Mouse (Mus musculus): Measurements from ENCODE around the gene Crym. TPM values are rescaled to one million over a fixed set of nuclear protein-coding genes. Genes with fewer than 3 reads are reported as not detected.

Crym gene
- polyA plus RNA-seq (2014; fragmentation: Nextera tagmentation; extraction: Ambion mirVana) = 7.5 and 8.8 TPM in 2 replicates

GRCm38 (mm10) chr7:120201771-120202170 lies at the start of gene Crym:
Crym (minus strand) TSS chr7:120202111.
- no peak within 1 kb of the TSS for H3K27ac ChIP-seq (ENCODE audit: low read depth, low read length)
- H3K4me1 ChIP-seq (ENCODE audit: control insufficient read depth, insufficient read depth, low read length) = no peaks in the 10 kb centered on the region
- 0 out of 2 replicates have a peak within 1 kb of the TSS, but pooled peaks have one; percentile 1 for H3K4me3 ChIP-seq (ENCODE audit: low read depth, low read length)
- no peak within 1 kb of the TSS for H3K9ac ChIP-seq (ENCODE audit: low read length)
- ATAC-seq (ENCODE audit: insufficient read depth, low FRiP score, low TSS enrichment) = no peak
- DNase-seq (ENCODE audit: low spot score) = peak; percentile 19
- H3K9me3 ChIP-seq (ENCODE audit: control insufficient read depth, low read length) = no peaks in the 10 kb centered on the region
- H3K4me2 ChIP-seq (ENCODE audit: low read depth) = peak within 1 kb of the TSS; percentile 35
- peaks cover 3% of the 10 kb centered on the region; the same call in 1 of the 2 replicates for H3K27me3 ChIP-seq (ENCODE audit: control insufficient read depth, insufficient read depth, low read length)
- H3K36me3 ChIP-seq (ENCODE audit: control insufficient read depth, insufficient read depth, low read length) = no peaks in the 10 kb centered on the region
- 2% methylated on average over 26 of the region's 26 CpGs for WGBS

- H3K9me3 ChIP-seq (ENCODE audit: control insufficient read depth, low read length) = no peaks in the 10 kb centered on the region
- no peak for ATAC-seq (ENCODE audit: insufficient read depth, low FRiP score, low TSS enrichment)
- DNase-seq (ENCODE audit: low spot score) = no peak
These were observed 39.2 kb upstream of the Crym start for GRCm38 (mm10) chr7:120241092-120241491.

GRCm38 (mm10) chr7:120228541-120228940 lies 26.6 kb upstream of the Crym start:
- Histone ChIP-seq H3K9ac (ENCODE audit: low read length) (no peak overlapping the region), H3K4me2 (ENCODE audit: low read depth) (no peak overlapping the region), H3K4me1 (ENCODE audit: control insufficient read depth, insufficient read depth, low read length) (no peaks in the 10 kb centered on the region), H3K27me3 (ENCODE audit: control insufficient read depth, insufficient read depth, low read length) (no peaks in the 10 kb centered on the region), H3K36me3 (ENCODE audit: control insufficient read depth, insufficient read depth, low read length) (no peaks in the 10 kb centered on the region), H3K9me3 (ENCODE audit: control insufficient read depth, low read length) (no peaks in the 10 kb centered on the region), H3K4me3 (ENCODE audit: low read depth, low read length) (no peak overlapping the region), H3K27ac (ENCODE audit: low read depth, low read length) (no peak overlapping the region)
- ATAC-seq (ENCODE audit: insufficient read depth, low FRiP score, low TSS enrichment) (no peak), DNase-seq (ENCODE audit: low spot score) (no peak)

More at GRCm38 (mm10) chr7:120241092-120241491, 39.2 kb upstream of the Crym start:
- no peak overlapping the region for H3K9ac ChIP-seq (ENCODE audit: low read length)
- H3K27me3 ChIP-seq (ENCODE audit: control insufficient read depth, insufficient read depth, low read length) = no peaks in the 10 kb centered on the region
- no peak overlapping the region for H3K4me3 ChIP-seq (ENCODE audit: low read depth, low read length)
- H3K4me2 ChIP-seq (ENCODE audit: low read depth) = no peak overlapping the region
- H3K4me1 ChIP-seq (ENCODE audit: control insufficient read depth, insufficient read depth, low read length) = no peaks in the 10 kb centered on the region
- H3K27ac ChIP-seq (ENCODE audit: low read depth, low read length) = no peak overlapping the region
- H3K36me3 ChIP-seq (ENCODE audit: control insufficient read depth, insufficient read depth, low read length) = no peaks in the 10 kb centered on the region

- Histone ChIP-seq H3K4me1 (ENCODE audit: control insufficient read depth, insufficient read depth, low read length) (no peaks in the 10 kb centered on the region), H3K27me3 (ENCODE audit: control insufficient read depth, insufficient read depth, low read length) (peaks cover 3% of the 10 kb centered on the region; the same call in 1 of the 2 replicates), H3K9ac (ENCODE audit: low read length) (no peak overlapping the region), H3K36me3 (ENCODE audit: control insufficient read depth, insufficient read depth, low read length) (no peaks in the 10 kb centered on the region), H3K9me3 (ENCODE audit: control insufficient read depth, low read length) (no peaks in the 10 kb centered on the region), H3K4me3 (ENCODE audit: low read depth, low read length) (no peak overlapping the region), H3K4me2 (ENCODE audit: low read depth) (no peak overlapping the region), H3K27ac (ENCODE audit: low read depth, low read length) (no peak overlapping the region)
- 67% methylated on average over 9 of the region's 9 CpGs for WGBS
- DNase-seq (ENCODE audit: low spot score) = no peak
- no peak for ATAC-seq (ENCODE audit: insufficient read depth, low FRiP score, low TSS enrichment)
These were observed 4.1 kb upstream of the Crym start for GRCm38 (mm10) chr7:120205989-120206388.

- no peaks in the 10 kb centered on the region for H3K36me3 ChIP-seq (ENCODE audit: control insufficient read depth, insufficient read depth, low read length)
- H3K27ac ChIP-seq (ENCODE audit: low read depth, low read length) = no peak within 1 kb of the TSS
- DNase-seq (ENCODE audit: low spot score) = peak; percentile 86
- 0 out of 2 replicates have a peak within 1 kb of the TSS, but pooled peaks have one; percentile 2 for H3K4me2 ChIP-seq (ENCODE audit: low read depth)
- peaks cover 3% of the 10 kb centered on the region; the same call in 1 of the 2 replicates for H3K27me3 ChIP-seq (ENCODE audit: control insufficient read depth, insufficient read depth, low read length)
- H3K9ac ChIP-seq (ENCODE audit: low read length) = no peak within 1 kb of the TSS
- no peak within 1 kb of the TSS for H3K4me3 ChIP-seq (ENCODE audit: low read depth, low read length)
- WGBS = 6% methylated on average over 26 of the region's 26 CpGs
- H3K9me3 ChIP-seq (ENCODE audit: control insufficient read depth, low read length) = no peaks in the 10 kb centered on the region
- no peaks in the 10 kb centered on the region for H3K4me1 ChIP-seq (ENCODE audit: control insufficient read depth, insufficient read depth, low read length)
- peak; percentile 88 for ATAC-seq (ENCODE audit: insufficient read depth, low FRiP score, low TSS enrichment)
These were observed 1.9 kb upstream of the Crym start, which contains the start of gene Abca14 for GRCm38 (mm10) chr7:120203789-120204188. Abca14 (plus strand) TSS chr7:120203961.

- ATAC-seq (ENCODE audit: insufficient read depth, low FRiP score, low TSS enrichment) (no peak), DNase-seq (ENCODE audit: low spot score) (peak; percentile 20)
- H3K4me1 ChIP-seq (ENCODE audit: control insufficient read depth, insufficient read depth, low read length) = no peaks in the 10 kb centered on the region
- H3K9ac ChIP-seq (ENCODE audit: low read length) = no peak overlapping the region
- 0 out of 2 replicates have a peak overlapping the region, but pooled peaks have one; percentile 1 for H3K4me3 ChIP-seq (ENCODE audit: low read depth, low read length)
- H3K36me3 ChIP-seq (ENCODE audit: control insufficient read depth, insufficient read depth, low read length) = no peaks in the 10 kb centered on the region
- H3K9me3 ChIP-seq (ENCODE audit: control insufficient read depth, low read length) = no peaks in the 10 kb centered on the region
- 4% methylated on average over 14 of the region's 14 CpGs for WGBS
- no peak overlapping the region for H3K27ac ChIP-seq (ENCODE audit: low read depth, low read length)
- peaks cover 3% of the 10 kb centered on the region; the same call in 1 of the 2 replicates for H3K27me3 ChIP-seq (ENCODE audit: control insufficient read depth, insufficient read depth, low read length)
- peak overlapping the region; percentile 35 for H3K4me2 ChIP-seq (ENCODE audit: low read depth)
These were observed 623 bp downstream of the Crym start for GRCm38 (mm10) chr7:120201231-120201744.

- no peak for DNase-seq (ENCODE audit: low spot score)
- no peak for ATAC-seq (ENCODE audit: insufficient read depth, low FRiP score, low TSS enrichment)
- Histone ChIP-seq H3K9me3 (ENCODE audit: control insufficient read depth, low read length) (no peaks in the 10 kb centered on the region), H3K4me2 (ENCODE audit: low read depth) (no peak overlapping the region), H3K4me3 (ENCODE audit: low read depth, low read length) (no peak overlapping the region), H3K27ac (ENCODE audit: low read depth, low read length) (no peak overlapping the region), H3K27me3 (ENCODE audit: control insufficient read depth, insufficient read depth, low read length) (no peaks in the 10 kb centered on the region), H3K9ac (ENCODE audit: low read length) (no peak overlapping the region), H3K36me3 (ENCODE audit: control insufficient read depth, insufficient read depth, low read length) (no peaks in the 10 kb centered on the region), H3K4me1 (ENCODE audit: control insufficient read depth, insufficient read depth, low read length) (no peaks in the 10 kb centered on the region)
- WGBS = 75% methylated on average over 4 of the region's 4 CpGs
These were observed 6.7 kb downstream of the Crym start for GRCm38 (mm10) chr7:120195207-120195606.

GRCm38 (mm10) chr7:120192816-120193215 lies 9.1 kb downstream of the Crym start:
- H3K27ac ChIP-seq (ENCODE audit: low read depth, low read length) = no peak overlapping the region
- H3K9ac ChIP-seq (ENCODE audit: low read length) = no peak overlapping the region
- H3K36me3 ChIP-seq (ENCODE audit: control insufficient read depth, insufficient read depth, low read length) = no peaks in the 10 kb centered on the region
- H3K27me3 ChIP-seq (ENCODE audit: control insufficient read depth, insufficient read depth, low read length) = no peaks in the 10 kb centered on the region
- H3K4me3 ChIP-seq (ENCODE audit: low read depth, low read length) = no peak overlapping the region
- no peak overlapping the region for H3K4me2 ChIP-seq (ENCODE audit: low read depth)
- no peaks in the 10 kb centered on the region for H3K9me3 ChIP-seq (ENCODE audit: control insufficient read depth, low read length)
- H3K4me1 ChIP-seq (ENCODE audit: control insufficient read depth, insufficient read depth, low read length) = no peaks in the 10 kb centered on the region
- WGBS = 94% methylated on average over 6 of the region's 6 CpGs
- DNase-seq (ENCODE audit: low spot score) = no peak
- no peak for ATAC-seq (ENCODE audit: insufficient read depth, low FRiP score, low TSS enrichment)

GRCm38 (mm10) chr7:120192207-120192606 lies 9.7 kb downstream of the Crym start:
- DNase-seq (ENCODE audit: low spot score) (no peak), ATAC-seq (ENCODE audit: insufficient read depth, low FRiP score, low TSS enrichment) (no peak)
- H3K36me3 ChIP-seq (ENCODE audit: control insufficient read depth, insufficient read depth, low read length) = no peaks in the 10 kb centered on the region
- no peak overlapping the region for H3K4me2 ChIP-seq (ENCODE audit: low read depth)
- no peaks in the 10 kb centered on the region for H3K27me3 ChIP-seq (ENCODE audit: control insufficient read depth, insufficient read depth, low read length)
- no peak overlapping the region for H3K4me3 ChIP-seq (ENCODE audit: low read depth, low read length)
- no peak overlapping the region for H3K9ac ChIP-seq (ENCODE audit: low read length)
- no peaks in the 10 kb centered on the region for H3K9me3 ChIP-seq (ENCODE audit: control insufficient read depth, low read length)
- H3K4me1 ChIP-seq (ENCODE audit: control insufficient read depth, insufficient read depth, low read length) = no peaks in the 10 kb centered on the region
- 79% methylated on average over 3 of the region's 3 CpGs for WGBS
- no peak overlapping the region for H3K27ac ChIP-seq (ENCODE audit: low read depth, low read length)

Measured in neural tube, embryonic 11.5 days (tissue).